Mouse (Mus musculus) left cerebral cortex, adult 9 months (tissue): ENCODE measurements around the gene Pax4.
A peak's percentile ranks its signal among the peaks of the same experiment; 100 is the strongest.

ENCODE experiments used
- DNase-seq, 2 experiments: peaks; one replicate each; pipeline ENCODE4 v3.0.0; 2022; ENCODE audit warnings: low spot score in 2 of 2

Pax4 gene

GRCm38 (mm10) chr6:28449253-28449652 is at the start of gene Pax4:
Gene Pax4, minus strand, starts transcription at chr6:28449353.
- DNase-seq: no peak

DNA sequence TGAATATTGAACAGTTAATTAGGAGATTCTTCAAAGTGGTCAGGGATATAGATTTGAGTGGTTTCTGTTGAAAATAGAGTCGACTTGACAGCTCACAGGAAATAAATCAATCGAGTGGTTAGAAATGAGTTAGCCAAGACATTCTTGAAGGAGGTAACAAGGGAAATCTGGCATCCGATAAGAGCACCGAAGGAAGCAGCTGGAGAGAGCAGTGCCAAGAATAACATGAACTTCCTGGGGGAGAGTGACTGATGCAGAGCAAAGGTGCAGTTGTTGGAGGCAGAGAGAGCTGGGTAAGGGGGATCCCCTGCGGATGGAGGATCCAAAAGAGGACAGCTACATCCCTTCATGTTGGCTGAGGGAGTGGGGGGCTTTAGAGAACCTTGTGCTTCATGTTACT is 48.7 kb upstream of the Pax4 start:
- DNase-seq: no peak

- no peak for DNase-seq
Measured at GRCm38 (mm10) chr6:28491198-28491597, 42.0 kb upstream of the Pax4 start.

DNA sequence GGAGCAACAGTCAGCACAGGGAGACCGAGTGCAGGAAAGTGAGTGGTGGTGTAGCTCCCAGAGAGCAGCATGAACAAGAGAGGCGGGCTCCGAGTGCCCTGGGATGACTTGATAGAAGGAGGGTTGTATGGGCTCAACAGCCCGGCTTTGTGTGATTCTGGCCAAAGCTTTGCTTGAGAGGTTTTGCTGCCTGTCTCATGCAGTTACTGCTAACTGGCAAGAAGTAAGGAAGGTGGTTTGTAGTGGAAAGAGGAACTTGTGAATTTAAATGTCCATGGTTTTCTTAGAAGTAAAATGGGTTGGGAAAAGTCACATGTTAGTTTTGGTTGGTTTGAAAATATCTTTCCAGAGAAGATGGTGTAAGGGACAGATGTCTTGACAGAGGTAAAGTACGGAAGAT is 41.5 kb upstream of the Pax4 start:
- no peak for DNase-seq

- DNase-seq: no peak
Measured at GRCm38 (mm10) chr6:28488204-28488851, 39.2 kb upstream of the Pax4 start.

DNA sequence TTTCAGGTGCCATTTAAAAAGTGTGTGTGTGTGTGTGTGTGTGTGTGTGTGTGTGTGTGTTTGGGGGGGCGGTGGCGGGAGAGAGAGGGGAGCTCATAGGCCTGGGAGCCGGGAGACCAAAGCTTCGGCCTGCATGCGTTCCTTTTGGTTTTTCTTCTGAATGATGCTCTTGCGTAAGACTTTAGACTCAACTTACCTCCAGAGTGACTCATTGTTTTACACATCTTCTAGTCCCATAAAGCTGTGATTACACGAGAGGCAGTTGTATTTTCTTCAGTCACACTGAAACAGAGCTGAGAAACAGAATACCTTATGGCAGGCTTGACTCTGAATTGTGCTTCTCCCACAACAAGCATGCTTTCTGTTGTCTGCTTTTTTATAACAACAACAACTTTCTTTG is 37.8 kb upstream of the Pax4 start:
- DNase-seq: no peak

DNA sequence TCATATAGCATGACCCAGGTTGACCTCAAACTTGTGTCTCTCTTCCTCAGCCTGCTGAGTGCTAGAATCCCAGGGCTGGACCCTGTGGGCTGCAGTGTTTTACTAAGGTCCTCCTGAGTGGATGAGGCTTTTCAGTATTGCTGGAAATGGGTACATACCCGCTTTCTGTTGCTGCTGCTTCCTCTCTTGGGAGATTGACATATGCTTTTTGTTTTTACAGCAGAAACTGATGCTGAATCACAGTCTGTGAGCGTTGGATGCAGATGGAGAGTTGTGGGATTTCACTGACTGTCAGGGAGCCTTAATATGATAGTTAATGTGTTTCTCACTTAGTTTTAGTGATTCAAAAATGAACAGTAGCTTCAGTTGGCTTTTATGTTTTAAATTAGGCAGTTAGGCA is 37.3 kb upstream of the Pax4 start:
- no peak for DNase-seq

DNA sequence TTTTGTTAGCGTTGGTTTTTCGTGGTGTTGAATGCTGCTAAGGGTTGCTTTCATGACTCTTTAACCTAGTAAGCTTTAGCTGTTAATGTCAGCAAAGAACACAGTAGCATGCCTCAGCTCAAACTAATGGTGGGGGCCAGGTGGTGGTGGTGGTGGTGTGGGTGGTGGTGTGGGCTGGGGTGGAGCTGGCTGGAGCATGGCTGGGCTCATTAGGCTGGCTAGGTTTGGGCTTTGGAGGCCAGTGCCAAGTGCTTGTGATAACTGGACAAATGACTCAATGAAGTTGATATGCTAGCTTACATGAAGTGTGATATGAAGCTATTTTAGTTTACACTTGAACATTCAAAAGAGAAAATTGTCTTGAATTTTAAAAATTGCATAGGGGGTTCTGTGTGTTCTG is 36.9 kb upstream of the Pax4 start:
- no peak for DNase-seq

DNA sequence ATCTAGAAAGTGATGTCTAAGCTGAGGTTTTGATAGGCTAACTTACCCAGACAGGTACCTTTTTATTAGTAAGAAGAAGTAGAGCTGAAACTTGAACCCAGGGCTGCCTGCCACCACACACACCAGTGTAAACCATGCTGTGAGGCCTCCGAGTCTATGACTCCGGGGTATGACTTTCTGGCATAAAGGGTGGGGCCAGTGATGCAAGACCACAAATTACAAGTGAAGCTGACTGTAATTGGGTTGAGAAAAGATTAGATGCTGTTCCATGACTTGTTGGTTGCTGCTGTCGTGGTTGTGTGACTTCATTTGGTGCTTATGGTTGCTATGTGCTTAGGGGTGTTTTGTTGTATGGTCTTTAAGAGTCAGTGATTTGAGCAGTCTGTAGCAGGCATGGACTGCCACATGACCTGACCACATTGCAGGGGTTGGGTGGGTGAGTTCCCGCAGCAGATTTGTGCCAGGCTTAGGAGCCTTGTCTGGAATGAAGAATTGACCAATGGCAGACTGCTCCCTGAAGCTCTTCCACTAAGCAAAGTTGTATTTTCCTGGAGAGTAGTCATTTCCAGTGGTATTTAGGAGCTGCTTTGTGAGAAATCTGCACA is 33.7 kb upstream of the Pax4 start:
- DNase-seq: no peak

DNA sequence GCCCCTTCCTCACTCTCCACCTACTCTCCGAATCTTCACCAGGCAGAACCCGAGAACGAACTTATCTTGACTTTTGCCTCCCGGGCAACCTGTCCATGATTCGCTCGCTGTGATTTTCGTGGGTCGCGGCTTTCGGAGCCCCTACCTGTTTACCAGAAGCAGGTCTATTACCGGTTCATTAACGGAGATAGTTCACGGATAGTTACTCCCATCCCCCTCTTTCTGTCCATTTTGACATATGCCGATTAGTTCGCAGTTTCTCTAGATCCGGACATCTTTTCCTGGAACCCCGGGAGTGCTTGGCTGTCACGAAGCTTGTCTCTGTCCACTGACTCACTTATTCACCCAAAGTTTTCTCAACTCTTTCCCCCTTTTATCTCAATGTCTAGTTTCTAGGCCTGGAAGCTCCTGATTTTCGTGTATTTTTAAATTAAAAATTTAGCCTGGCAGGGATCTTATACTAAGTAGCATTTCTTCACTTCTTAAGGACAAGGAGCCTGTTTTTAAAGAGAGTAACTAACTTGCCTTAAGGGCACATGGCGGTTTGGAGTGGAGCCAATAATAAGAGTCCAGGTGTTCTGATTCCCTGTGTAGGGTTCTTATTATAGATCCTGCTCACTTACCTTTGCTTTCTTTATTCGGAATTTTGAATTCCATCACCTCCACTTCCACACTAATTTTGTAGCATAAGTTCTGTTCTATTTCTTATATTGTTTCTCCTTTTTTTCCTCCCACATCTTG is 31.8 kb upstream of the Pax4 start:
- DNase-seq: no peak

GRCm38 (mm10) chr6:28479865-28480751 is 31.0 kb upstream of the Pax4 start:
- peak; percentile 99 for DNase-seq

GRCm38 (mm10) chr6:28474839-28475238 is 25.7 kb upstream of the Pax4 start, which contains the start of gene Snd1:
Gene Snd1, plus strand, starts transcription at chr6:28475139.
- DNase-seq: no peak

GRCm38 (mm10) chr6:28474211-28474610 is 25.1 kb upstream of the Pax4 start:
- no peak for DNase-seq

GRCm38 (mm10) chr6:28471284-28472035 is 22.3 kb upstream of the Pax4 start:
- no peak for DNase-seq

- DNase-seq: no peak
Measured at GRCm38 (mm10) chr6:28470621-28471020, 21.5 kb upstream of the Pax4 start.

DNA sequence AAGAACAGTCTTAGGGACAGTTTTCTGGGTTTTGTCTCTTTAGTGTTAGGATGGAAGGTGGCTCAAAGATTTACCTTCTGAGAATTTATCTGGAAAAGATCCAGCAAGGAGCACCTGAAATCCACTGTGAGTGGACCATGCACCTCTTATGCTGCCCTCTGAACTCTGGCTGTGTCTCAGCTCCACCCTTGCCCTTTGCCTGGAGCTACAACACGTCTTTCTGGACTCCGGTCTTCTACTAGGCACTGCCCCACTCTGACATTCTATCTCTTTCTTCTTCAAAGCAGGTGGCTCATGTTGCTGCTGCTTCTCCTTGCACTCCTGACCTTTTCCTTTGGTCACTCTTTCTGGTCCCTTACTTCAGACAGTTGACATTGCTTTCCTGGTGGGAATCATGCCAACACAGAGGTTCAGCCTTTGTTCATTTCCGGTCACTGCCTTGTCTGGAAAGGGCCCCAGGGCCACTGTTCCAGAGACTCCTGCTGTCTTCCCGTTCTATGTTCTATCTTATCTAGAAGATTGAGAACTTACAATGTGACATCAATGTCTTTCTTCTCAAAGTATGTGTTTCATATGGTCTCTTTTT is 21.0 kb upstream of the Pax4 start:
- no peak for DNase-seq

DNA sequence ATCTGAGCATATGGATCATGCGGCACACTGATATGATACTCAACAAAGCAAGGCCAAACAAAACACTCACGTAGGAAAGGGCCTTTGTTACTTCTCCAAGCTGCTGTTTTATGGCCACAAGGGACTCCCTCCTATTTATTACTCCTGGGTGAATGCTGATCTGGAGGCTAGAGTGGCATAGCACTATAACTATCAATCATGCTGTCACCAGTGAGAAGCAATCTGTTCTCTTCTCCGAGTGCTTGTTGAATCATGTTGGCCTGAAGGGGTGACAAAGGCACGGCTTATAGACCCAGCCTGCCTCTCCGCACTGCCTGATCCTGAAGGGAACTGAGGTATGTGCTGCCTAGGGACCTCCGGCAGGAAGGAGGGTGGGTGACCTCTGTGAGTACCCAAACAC is 15.5 kb upstream of the Pax4 start:
- DNase-seq: no peak

GRCm38 (mm10) chr6:28460534-28460933 is 11.4 kb upstream of the Pax4 start:
- peak in 1 of 2 experiments; percentile 59 for DNase-seq

- DNase-seq: no peak
Measured at GRCm38 (mm10) chr6:28459221-28459668, 10.1 kb upstream of the Pax4 start.

DNA sequence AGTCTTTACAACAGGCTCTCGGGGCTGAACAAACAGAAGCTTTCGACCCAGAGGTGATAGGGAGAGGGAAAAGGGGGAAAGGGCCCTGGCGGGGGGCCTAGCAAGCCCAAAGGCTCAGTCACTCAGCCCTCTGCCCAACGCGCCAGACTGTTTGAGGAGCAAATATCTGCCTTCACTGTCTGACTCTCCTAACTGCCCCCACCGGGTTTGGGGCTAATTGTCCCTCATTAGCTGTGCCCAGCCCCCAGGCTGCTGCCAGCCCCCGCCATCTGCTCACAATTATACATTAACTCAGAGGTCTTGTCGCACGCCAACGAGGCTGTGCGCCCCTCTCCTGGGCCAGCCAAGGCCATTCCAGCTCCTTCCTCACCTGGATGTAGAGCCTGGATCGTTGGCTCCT is 1.8 kb upstream of the Pax4 start:
- DNase-seq: no peak

- no peak for DNase-seq
Measured at GRCm38 (mm10) chr6:28450481-28450880, 1.3 kb upstream of the Pax4 start.
